Mouse (Mus musculus) B cell, adult 2 months (primary cell): ENCODE data around the gene Tbx5.
"Not testable (repeated sequence)": the region's sequence is repeated elsewhere in the genome, so short reads cannot be mapped to it uniquely, and the experiment has no call there.

Experiments used
- DNase-seq, 2 experiments: peaks; one replicate each; pipeline ENCODE4 v3.0.0; 2022

Gene Tbx5

GRCm38 (mm10) chr5:119844366-119844765 is 11.9 kb downstream of the Tbx5 start:
- DNase-seq, result no peak

- DNase-seq, result no peak
Measured at GRCm38 (mm10) chr5:119844994-119845393, 12.5 kb downstream of the Tbx5 start.

- DNase-seq, result no peak
Measured at GRCm38 (mm10) chr5:119857052-119857451, 24.6 kb downstream of the Tbx5 start.

GRCm38 (mm10) chr5:119861301-119861700 is 28.8 kb downstream of the Tbx5 start:
- DNase-seq, result no peak

GRCm38 (mm10) chr5:119862431-119862830 is 30.0 kb downstream of the Tbx5 start:
- DNase-seq, result no peak

GRCm38 (mm10) chr5:119866277-119867235 is 34.1 kb downstream of the Tbx5 start:
- no peak for DNase-seq

GRCm38 (mm10) chr5:119867986-119868385 is 35.5 kb downstream of the Tbx5 start:
- no peak for DNase-seq

GRCm38 (mm10) chr5:119875421-119875820 is 43.0 kb downstream of the Tbx5 start:
- DNase-seq, result no peak

- DNase-seq, result no peak
Measured at GRCm38 (mm10) chr5:119877185-119877584, 44.7 kb downstream of the Tbx5 start.

GRCm38 (mm10) chr5:119885595-119885994 is 53.1 kb downstream of the Tbx5 start:
- no peak for DNase-seq

GRCm38 (mm10) chr5:119887381-119887780 is 54.9 kb downstream of the Tbx5 start:
- no peak for DNase-seq

- no peak for DNase-seq
Measured at GRCm38 (mm10) chr5:119891960-119892359, 59.5 kb downstream of the Tbx5 start.

GRCm38 (mm10) chr5:119893060-119893459 is 60.6 kb downstream of the Tbx5 start:
- no peak for DNase-seq

- no peak for DNase-seq
Measured at GRCm38 (mm10) chr5:119896605-119897004, 64.1 kb downstream of the Tbx5 start.

GRCm38 (mm10) chr5:119916551-119917171 is 84.2 kb downstream of the Tbx5 start:
- DNase-seq, result no peak

GRCm38 (mm10) chr5:119918381-119918780 is 85.9 kb downstream of the Tbx5 start:
- not testable (repeated sequence) for DNase-seq

GRCm38 (mm10) chr5:119920941-119921340 is 88.5 kb downstream of the Tbx5 start:
- DNase-seq, result no peak

- no peak for DNase-seq
Measured at GRCm38 (mm10) chr5:119922229-119922628, 89.8 kb downstream of the Tbx5 start.
